Mouse (Mus musculus) spleen, adult 2 months (tissue): ENCODE results near the gene Taf6. TPM values are rescaled to one million over a fixed set of nuclear protein-coding genes. Genes with fewer than 3 reads are reported as not detected.

ENCODE experiments used
- DNase-seq, 2 experiments: peaks; one replicate each; pipeline versions ENCODE4 v3.0.0 to v3.0.0-alpha.2; 2012 to 2021; ENCODE audit warnings: low spot score in 2 of 2, low read depth in 1 of 2
- H3K27ac ChIP-seq: fragments of 200-500 bp; 2 replicates; pipeline ENCODE4 v1.5.1; 2012; ENCODE audit warnings: low read length, inconsistent platforms; ENCODE audit not compliant: insufficient read depth
- H3K27me3 ChIP-seq: fragments of 200-500 bp; 2 replicates; pipeline ENCODE4 v1.6.1; 2012; ENCODE audit warnings: mild to moderate bottlenecking, moderate library complexity, low read length, inconsistent platforms; ENCODE audit not compliant: control insufficient read depth, insufficient read depth
- H3K36me3 ChIP-seq: fragments of 200-500 bp; 2 replicates; pipeline ENCODE4 v1.6.1; 2012; ENCODE audit warnings: mild to moderate bottlenecking, low read length, inconsistent platforms; ENCODE audit not compliant: control insufficient read depth, insufficient read depth
- H3K4me1 ChIP-seq: fragments of 200-500 bp; 2 replicates; pipeline ENCODE4 v1.6.1; 2011; ENCODE audit warnings: inconsistent platforms; ENCODE audit not compliant: control insufficient read depth, insufficient read depth, insufficient read length
- H3K4me3 ChIP-seq: fragments of 200-500 bp; 2 replicates; pipeline ENCODE4 v1.5.1; 2011; ENCODE audit warnings: mild to moderate bottlenecking, inconsistent platforms; ENCODE audit not compliant: insufficient read depth, insufficient read length; ENCODE audit errors: extremely low read depth
- CTCF ChIP-seq: fragments of 200-500 bp; IDR thresholded peaks from 2 replicates; pipeline ENCODE4 v1.5.1; 2011; ENCODE audit warnings: mild to moderate bottlenecking, inconsistent platforms; ENCODE audit not compliant: insufficient read depth, insufficient read length, insufficient replicate concordance; ENCODE audit errors: extremely low read depth
- POLR2A ChIP-seq: fragments of 200-500 bp; IDR thresholded peaks from 2 replicates; pipeline ENCODE4 v1.6.1; 2011; ENCODE audit warnings: low read depth, low read length, inconsistent platforms
- WGBS: fragments of 180-500 bp; shearing (Covaris S2); methylation state at CpG from one replicate; pipeline ENCODE4 v1.1.7; 2018; 5-methylcytosine and 5-hydroxymethylcytosine counted together
- polyA plus RNA-seq: library from polyadenylated mRNA; depleted of rRNA; stranded (reverse); fragments of >200 nt; gene quantifications from 2 replicates; pipeline ENCODE4 v1.2.3, GENCODE M21; 2012

The Taf6 gene
- polyA plus RNA-seq, 1 experiment: 38.6 TPM

GRCm38 (mm10) chr5:138202086-138202485 is 14.8 kb upstream of the Taf6 start:
- Histone ChIP-seq H3K27ac (no peak overlapping the region), H3K4me3 (no peak overlapping the region), H3K27me3 (no peaks in the 10 kb centered on the region), H3K4me1 (no peaks in the 10 kb centered on the region), H3K36me3 (no peaks in the 10 kb centered on the region)
- no peak for DNase-seq
- 93% methylated on average over 3 of the region's 3 CpGs for WGBS
- TF ChIP-seq CTCF (no peak), POLR2A (no peak)

GRCm38 (mm10) chr5:138199576-138199975 is 12.3 kb upstream of the Taf6 start:
- no peak for DNase-seq
- TF ChIP-seq POLR2A: no peak
- TF ChIP-seq CTCF: no peak
- H3K4me3 ChIP-seq: no peak overlapping the region

GRCm38 (mm10) chr5:138195463-138195862 is 8.2 kb upstream of the Taf6 start:
- Histone ChIP-seq H3K4me3 (no peak overlapping the region), H3K27me3 (no peaks in the 10 kb centered on the region), H3K36me3 (no peaks in the 10 kb centered on the region), H3K4me1 (peaks cover 5% of the 10 kb centered on the region; the same call in 1 of the 2 replicates), H3K27ac (no peak overlapping the region)
- DNase-seq: no peak
- WGBS: 54% methylated on average over 7 of the region's 7 CpGs
- TF ChIP-seq POLR2A (no peak), CTCF (no peak)

More at GRCm38 (mm10) chr5:138199576-138199975, 12.3 kb upstream of the Taf6 start:
- Histone ChIP-seq H3K36me3 (no peaks in the 10 kb centered on the region), H3K27me3 (no peaks in the 10 kb centered on the region), H3K27ac (no peak overlapping the region), H3K4me1 (peaks cover 5% of the 10 kb centered on the region; the same call in 1 of the 2 replicates)
- WGBS: 8% methylated on average over 1 of the region's 1 CpGs

- no peak for TF ChIP-seq POLR2A
- no peak for TF ChIP-seq CTCF
- no peaks in the 10 kb centered on the region for H3K27me3 ChIP-seq
- H3K4me1 ChIP-seq: peaks cover 5% of the 10 kb centered on the region; the same call in 1 of the 2 replicates
- no peaks in the 10 kb centered on the region for H3K36me3 ChIP-seq
- peak overlapping the region; percentile 86 for H3K27ac ChIP-seq
- H3K4me3 ChIP-seq: peak overlapping the region; percentile 93
- 3% methylated on average over 29 of the region's 29 CpGs for WGBS
- no peak for DNase-seq
These were observed 7.6 kb upstream of the Taf6 start for GRCm38 (mm10) chr5:138194755-138195345.

GRCm38 (mm10) chr5:138193771-138194727 is 6.8 kb upstream of the Taf6 start, which contains the start of gene Mblac1:
Gene Mblac1, plus strand, starts transcription at chr5:138194314.
- Histone ChIP-seq H3K27ac (peak within 1 kb of the TSS; percentile 86), H3K27me3 (no peaks in the 10 kb centered on the region), H3K4me3 (peak within 1 kb of the TSS; percentile 93), H3K36me3 (no peaks in the 10 kb centered on the region), H3K4me1 (peaks cover 5% of the 10 kb centered on the region; the same call in 1 of the 2 replicates)
- 3% methylated on average over 54 of the region's 54 CpGs for WGBS
- DNase-seq: peak; percentile 64 to 71
- TF ChIP-seq POLR2A: peak; percentile 4; the same call in 1 of the 2 replicates
- TF ChIP-seq CTCF: no peak

- Histone ChIP-seq H3K36me3 (peaks cover 7% of the 10 kb centered on the region), H3K4me1 (no peaks in the 10 kb centered on the region), H3K27me3 (no peaks in the 10 kb centered on the region), H3K27ac (peak overlapping the region; percentile 79), H3K4me3 (peak overlapping the region; percentile 82)
- DNase-seq: peak; percentile 62 to 72
- WGBS: under 1% methylated on average over 10 of the region's 10 CpGs
- TF ChIP-seq CTCF: no peak
These were observed 533 bp upstream of the Taf6 start for GRCm38 (mm10) chr5:138187661-138188306.

- H3K4me3 ChIP-seq: no peak overlapping the region
- WGBS: 73% methylated on average over 3 of the region's 3 CpGs
These were observed 14.0 kb downstream of the Taf6 start for GRCm38 (mm10) chr5:138173217-138173616.

More at GRCm38 (mm10) chr5:138173217-138173616, 14.0 kb downstream of the Taf6 start:
- Histone ChIP-seq H3K27me3 (no peaks in the 10 kb centered on the region), H3K4me1 (no peaks in the 10 kb centered on the region), H3K36me3 (peaks cover 11% of the 10 kb centered on the region), H3K27ac (no peak overlapping the region)
- TF ChIP-seq POLR2A: no peak
- TF ChIP-seq CTCF: no peak
- no peak for DNase-seq
